Mouse (Mus musculus): Measurements from ENCODE around the gene Itgb4. TPM values are rescaled to one million over a fixed set of nuclear protein-coding genes. Genes with fewer than 3 reads are reported as not detected.

Gene Itgb4
- total RNA-seq, 4 experiments from 2014 or later, result 1.5 to 4.4 (median 3.1) TPM

DNA sequence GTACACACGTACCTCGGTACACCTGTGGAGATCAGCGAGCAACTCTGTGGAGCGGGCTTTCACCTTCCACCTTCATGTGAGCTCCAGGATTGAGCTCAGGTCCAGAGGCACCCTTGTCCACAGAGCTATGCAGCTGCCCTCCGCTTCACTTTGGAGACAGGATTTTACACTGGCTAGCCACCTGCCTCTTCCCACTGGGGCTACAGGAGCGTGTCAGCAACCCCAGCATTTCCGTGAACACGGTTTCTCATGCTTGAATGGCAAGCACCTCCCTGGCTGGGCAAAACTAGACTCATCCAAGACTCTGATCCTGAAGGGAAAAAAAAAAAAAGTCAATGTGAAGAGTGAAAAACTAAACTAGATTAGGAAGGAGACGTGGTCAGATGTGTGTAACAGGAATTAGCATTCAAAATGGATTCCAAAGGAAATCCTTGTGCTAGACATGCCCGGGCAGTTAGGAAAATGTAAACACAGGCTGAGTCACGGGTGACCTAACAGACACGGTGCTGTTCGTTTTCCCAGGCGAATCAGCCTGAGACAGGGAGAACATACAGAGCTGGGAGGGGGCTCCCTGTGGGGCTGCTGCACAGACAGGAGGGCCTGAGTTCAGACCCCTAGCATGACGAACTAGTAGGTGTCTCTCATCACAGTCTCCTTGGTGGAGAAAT is 4.4 kb upstream of the Itgb4 start:
- no peak for DNase-seq (ENCODE audit: low spot score in 2 of 2)

DNA sequence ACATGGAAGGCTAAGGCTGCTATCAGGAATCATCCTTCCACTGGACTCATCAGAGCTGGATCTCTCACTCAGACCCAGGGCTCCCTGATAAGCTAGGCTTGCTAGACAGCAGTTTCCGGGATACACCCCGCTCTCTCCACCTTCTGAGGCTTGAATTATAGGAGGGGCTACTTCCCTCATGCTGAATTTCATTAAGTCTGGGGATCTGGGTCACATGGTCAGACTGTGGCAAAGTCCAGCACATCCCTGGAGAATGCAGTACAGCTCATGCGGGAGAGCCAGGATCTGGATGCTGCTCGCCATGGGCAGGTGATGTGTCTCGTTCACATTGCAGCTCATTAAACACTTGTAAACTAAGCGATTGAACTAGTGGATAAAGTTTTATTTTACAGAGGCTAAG is 3.5 kb upstream of the Itgb4 start:
- DNase-seq (ENCODE audit: low spot score in 2 of 2), result no peak

DNA sequence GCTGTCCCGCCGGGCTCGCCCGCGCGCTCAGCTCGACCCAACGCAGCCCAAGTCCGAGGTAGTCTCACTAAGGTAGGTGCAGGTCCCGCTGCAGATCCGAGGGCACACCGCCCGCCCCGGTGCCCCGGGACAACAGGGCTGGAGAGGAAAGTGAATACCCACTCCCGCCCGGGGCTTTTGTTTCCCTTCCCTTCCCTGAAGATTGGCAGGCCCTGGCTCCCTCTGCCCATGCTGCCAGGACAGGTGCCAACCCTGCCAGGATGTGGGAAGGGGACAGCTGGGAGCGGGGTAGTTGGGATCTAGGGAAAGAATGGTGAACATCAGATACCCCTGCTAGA is 543 bp downstream of the Itgb4 start:
- no peak for DNase-seq (ENCODE audit: low spot score in 2 of 2)

DNA sequence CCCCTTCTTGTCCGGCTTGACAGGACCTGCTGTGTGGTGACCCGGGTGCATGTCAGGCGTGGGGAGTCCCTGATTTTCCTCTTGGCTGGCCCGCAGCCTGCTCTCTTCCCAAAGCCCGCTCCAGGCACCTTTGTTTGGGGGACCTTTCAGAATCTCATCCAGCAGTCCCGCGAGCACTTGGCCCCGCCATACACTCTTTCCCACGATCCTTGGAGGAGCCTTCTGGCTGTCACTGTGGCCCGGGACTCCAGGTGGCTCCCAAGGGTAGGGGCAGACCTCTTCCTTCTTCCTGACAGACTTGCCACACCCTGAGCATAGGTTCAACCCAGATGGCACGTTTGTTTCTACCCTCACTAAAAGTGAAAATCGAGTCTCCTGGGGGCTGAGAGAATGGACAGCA is 1.0 kb downstream of the Itgb4 start:
- no peak for DNase-seq (ENCODE audit: low spot score in 2 of 2)

DNA sequence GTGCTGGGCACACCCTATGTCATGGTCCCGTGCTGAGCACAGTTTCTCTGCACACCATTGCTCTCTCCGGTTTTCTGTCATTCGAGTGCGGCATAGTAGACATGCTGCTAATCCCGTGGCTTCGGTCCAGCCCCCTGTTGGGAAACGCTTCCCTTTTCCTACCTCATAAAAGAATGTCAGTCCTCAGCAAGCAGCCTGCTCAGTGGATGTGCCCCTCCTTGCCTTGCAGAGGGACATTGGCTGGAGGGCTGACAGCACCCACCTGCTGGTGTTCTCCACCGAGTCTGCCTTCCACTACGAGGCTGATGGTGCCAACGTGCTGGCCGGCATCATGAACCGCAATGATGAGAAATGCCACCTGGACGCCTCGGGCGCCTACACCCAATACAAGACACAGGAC is 8.0 kb downstream of the Itgb4 start:
- DNase-seq (ENCODE audit: low spot score in 2 of 2), result no peak

DNA sequence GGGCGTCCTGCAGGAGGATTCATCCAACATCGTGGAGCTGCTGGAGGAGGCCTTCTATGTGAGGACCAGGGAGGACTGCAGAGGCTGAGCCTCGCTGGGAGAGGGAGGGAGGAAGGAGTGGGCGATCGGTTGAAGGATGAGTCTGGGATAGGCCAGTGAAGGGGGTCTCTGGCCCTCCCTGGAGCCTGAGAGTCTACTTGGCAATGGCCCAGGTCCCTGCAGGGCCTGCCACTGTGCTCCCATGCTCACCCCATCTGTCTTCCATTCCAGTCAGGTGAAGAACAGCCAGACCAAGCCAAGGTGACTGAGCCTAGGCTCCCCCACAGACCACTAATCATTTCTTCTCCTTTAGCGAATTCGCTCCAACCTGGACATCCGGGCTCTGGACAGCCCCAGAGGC is 8.8 kb downstream of the Itgb4 start:
- no peak for DNase-seq (ENCODE audit: low spot score in 2 of 2)

DNA sequence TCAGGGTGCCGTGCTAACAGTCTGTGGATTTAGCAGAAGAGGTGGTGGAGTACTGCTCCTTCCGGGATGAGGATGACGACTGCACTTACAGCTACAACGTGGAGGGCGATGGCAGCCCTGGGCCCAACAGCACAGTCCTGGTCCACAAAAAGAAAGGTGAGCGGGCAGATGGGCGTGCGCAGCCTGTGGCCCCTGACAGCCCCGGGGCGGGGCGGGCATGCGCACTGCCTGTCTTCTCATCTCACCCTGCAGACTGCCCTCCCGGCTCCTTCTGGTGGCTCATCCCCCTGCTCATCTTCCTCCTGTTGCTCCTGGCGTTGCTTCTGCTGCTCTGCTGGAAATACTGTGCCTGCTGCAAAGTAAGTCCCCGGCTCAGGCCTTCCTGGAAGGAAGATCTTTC is 15.2 kb downstream of the Itgb4 start:
- no peak for DNase-seq (ENCODE audit: low spot score in 2 of 2)

DNA sequence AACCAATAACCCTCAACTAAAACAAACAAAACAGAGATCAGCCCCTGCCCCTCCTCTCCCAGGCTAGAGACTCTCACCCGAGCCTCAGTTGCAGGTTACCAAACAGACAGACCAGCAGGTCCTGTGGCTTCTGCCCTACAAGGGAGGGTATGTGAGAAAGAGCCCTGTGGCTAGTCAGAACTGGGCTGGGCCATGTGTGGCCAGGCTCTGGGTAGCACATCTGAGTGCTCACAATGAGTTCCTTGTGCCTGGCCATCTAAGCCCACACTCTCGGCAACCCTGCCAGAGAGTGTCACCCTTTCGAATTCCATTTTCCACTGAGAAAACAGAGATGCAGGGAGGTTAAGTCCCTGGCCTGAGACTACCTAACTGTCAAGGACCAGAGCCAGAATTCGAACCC is 17.6 kb downstream of the Itgb4 start:
- DNase-seq (ENCODE audit: low spot score in 2 of 2), result no peak

DNA sequence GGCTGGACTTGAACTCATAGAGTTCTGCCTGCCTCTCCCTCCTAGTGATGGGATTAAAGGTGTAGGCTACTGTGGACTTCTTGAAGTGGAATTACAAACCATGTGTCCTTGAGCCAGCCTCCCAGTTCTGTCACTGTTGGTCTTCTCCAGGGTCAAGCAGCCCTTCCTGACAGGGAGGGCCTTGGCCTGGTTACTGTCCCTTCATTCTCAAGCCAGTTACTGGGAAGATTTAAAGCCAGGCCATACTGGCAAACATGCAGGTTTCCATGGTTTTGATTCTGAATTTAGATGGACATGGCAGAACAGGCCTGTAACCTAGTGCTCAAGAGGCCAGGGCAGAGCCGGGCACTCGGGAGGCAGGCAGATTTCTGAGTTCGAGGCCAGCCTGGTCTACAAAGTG is 20.7 kb downstream of the Itgb4 start:
- DNase-seq (ENCODE audit: low spot score in 2 of 2), result no peak

DNA sequence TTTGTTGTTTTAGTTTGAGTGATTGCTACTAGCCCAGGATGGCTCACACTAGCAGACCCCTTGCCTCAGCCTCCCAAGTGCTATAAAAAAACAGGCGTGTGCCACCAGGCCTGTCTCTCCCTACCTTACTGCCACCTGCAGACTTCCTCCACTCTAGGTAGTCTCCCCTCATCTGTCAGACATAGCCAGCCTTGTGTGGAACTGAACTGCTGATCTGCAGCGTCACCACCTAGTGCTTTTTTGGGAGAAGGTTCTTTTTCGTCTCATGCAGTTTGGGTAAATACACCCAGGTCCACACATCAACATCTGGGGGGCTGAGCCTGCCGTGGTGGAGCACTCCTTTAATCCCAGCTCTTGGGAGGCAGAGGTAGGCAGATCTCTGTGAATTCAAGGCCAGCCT is 22.5 kb downstream of the Itgb4 start:
- no peak for DNase-seq (ENCODE audit: low spot score in 2 of 2)

DNA sequence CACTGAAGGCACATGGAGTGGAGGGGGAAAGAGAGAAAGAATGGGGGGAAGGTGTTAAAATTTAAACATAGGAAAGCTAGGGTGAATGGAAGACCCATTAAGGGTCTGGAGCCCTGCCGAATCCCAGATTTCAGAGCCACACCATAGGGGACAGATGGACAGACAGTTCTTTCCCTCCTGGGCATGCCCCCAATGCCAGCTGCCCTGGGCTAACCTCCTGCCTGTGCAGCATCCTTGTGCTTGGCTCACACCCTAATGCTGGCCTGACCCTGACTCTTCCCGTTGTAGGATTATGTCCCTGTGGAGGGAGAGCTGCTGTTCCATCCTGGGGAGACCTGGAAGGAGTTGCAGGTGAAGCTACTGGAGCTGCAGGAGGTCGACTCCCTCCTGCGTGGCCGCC is 23.2 kb downstream of the Itgb4 start:
- DNase-seq (ENCODE audit: low spot score in 2 of 2), result no peak

DNA sequence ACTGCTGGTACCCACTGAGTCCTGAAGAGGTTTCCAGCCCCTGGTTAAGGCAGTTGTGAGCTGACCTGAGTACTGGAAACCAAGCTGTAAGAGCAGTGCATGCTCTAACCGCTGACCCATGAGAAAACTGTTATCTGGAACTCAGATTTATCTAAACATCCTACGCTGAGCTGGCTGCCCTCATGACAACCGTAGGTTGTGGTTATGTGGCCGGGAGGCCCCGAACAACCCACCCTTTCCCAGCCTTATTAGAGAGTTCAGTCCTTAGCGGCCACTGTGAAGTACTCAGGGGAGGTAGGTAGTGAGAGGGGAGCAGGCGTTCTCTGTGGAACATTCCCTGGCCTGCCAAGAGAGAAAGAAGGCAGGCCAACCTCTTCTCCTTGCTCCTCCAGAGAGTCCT is 24.5 kb downstream of the Itgb4 start:
- no peak for DNase-seq (ENCODE audit: low spot score in 2 of 2)

DNA sequence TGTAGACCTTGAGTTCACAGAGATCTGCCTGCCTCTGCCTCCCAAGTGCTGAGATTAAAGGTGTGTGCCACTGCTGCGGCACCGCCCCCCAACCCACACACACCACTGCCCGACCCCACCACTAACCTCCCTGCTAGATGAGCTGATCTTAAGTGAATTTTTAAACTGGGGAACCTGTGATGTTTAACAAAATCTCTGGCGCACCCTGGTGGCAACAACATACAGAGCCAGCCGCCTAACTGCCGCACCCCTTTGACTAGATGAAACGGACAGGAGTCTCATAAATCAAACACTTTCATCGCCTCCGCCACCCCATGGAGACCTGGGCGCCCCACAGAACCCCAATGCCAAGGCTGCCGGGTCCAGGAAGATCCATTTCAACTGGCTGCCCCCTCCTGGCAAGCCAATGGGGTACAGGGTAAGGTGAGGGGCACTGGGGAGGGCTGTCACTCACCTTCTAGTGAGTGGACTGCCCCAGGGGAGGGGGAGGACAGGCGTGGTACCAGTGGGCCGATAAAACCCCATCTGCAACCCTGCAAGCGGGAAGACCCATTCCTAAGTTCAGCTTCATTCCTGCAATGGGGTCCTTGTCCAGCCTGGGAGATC is 25.1 kb downstream of the Itgb4 start:
- peak; percentile 42 to 57 for DNase-seq (ENCODE audit: low spot score in 2 of 2)

DNA sequence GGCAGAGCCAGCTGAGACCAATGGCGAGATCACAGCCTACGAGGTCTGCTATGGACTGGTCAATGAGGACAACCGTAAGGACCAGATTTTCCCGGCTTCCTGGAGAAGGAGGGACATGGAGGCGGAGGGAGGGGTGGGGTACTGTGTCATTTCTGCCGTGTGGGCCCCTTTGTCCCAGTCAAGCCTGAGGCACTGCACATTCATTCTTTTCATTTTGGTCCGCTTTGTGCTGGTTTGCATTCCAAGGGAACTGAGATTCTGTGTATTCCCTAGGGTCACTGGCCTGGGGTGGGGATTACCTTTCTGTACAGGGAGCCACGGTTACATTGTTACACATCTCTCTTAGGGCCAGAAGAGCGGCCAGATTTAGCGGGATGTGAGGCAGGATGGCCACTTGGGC is 26.1 kb downstream of the Itgb4 start:
- DNase-seq (ENCODE audit: low spot score in 2 of 2), result no peak

DNA sequence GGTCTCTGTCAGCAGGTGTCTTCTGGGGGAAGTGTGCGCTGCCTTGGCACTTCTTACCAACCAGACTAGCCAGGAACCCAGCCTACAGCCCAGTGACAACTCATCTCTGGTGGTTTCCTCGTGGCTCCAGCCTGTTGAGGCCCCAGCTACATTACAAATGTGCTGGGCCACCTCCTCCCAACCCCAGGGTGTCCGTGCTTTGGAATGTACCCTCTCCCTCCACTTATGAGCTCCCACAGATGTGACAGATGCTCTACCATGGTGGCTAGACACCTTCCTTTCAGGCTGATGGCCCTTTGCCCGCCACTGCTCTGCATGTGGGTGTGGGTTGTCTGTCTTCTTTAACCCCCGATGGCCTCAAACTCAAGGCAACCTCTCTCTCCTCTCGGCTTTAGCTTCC is 27.2 kb downstream of the Itgb4 start:
- no peak for DNase-seq (ENCODE audit: low spot score in 2 of 2)

DNA sequence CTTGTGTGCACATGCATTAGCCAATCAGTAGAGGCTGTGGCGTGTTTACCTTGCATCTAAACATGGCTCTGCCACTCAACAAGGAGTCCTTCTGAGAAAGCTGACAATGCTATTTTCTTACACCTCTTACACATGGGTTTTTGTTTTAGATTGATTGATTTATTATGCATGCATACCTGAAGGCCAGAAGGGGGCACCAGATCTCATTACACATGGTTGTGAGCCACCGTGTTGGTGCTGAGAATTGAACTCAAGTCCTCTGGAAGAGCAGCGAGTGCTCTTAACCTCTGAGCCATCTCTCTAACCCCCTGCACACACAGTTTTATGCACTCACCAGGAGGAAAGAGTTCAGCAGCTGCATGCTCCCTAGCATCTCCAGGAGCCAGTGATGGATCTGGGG is 28.4 kb downstream of the Itgb4 start:
- DNase-seq (ENCODE audit: low spot score in 2 of 2), result no peak

DNA sequence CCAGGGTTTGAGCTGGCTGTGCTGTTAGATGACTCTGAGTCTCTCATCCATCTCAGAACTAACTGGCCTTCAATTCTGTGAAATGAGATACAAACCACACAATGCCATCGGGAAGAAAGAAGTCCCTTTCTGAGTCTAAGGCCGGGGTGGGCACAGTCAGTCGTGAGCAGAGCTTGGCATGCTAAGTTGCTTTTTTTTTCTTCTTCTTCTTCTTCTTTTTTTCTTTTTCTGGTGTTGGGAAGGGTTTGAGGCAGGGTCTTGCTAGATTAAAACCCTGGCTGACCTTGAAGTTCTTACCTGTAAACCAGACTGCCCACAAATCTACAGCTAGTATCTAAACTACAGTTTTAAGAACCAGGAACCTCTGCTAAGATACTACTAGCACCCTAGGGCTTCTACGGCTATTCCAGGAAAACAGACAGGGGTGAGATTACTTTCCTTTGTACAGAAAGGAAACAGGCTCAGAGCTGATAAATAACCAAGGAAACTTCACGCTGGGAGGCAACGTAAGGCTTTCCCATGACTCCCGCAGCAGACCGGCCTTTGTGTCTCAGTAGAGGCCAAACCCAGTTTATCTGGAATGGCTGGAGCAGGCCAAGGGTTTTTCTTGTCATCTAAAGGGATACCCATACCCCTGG is 29.8 kb downstream of the Itgb4 start:
- DNase-seq (ENCODE audit: low spot score in 2 of 2), result no peak

DNA sequence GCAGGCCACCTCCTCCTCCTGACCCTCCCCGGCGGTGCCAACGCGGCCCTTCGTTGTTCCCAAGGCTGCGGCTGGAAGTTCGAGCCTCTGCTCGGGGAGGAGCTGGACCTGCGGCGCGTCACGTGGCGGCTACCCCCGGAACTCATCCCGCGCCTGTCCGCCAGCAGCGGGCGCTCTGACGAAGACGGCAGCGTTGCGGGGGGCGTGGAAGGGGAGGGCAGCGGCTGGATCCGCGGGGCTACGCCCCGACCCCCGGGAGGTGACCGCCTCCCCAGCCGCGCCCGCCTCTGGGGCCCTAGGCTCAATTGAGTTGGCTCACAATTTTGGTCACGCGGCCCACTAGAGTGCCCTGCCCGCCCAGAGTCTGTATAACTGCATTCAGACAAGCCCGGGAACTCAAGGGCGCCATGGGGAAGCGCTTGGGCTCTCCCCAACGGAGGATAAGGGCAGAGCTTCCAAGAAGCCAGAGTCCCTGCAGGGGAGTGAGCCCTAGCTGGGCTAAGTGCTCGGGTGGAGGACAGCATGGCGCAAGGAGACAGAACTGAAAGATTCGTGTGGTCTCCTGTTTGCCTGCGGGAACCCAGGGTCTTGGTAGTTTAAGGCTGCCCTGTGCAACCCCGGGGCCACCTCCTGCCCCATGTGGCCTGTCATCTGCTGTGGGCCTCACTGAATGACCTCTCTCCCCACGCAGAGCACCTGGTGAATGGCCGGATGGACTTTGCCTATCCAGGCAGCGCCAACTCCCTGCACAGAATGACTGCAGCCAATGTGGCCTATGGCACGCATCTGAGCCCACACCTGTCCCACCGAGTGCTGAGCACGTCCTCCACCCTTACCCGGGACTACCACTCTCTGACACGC is 30.6 kb downstream of the Itgb4 start:
- DNase-seq (ENCODE audit: low spot score in 2 of 2), result peak; percentile 40 to 64

DNA sequence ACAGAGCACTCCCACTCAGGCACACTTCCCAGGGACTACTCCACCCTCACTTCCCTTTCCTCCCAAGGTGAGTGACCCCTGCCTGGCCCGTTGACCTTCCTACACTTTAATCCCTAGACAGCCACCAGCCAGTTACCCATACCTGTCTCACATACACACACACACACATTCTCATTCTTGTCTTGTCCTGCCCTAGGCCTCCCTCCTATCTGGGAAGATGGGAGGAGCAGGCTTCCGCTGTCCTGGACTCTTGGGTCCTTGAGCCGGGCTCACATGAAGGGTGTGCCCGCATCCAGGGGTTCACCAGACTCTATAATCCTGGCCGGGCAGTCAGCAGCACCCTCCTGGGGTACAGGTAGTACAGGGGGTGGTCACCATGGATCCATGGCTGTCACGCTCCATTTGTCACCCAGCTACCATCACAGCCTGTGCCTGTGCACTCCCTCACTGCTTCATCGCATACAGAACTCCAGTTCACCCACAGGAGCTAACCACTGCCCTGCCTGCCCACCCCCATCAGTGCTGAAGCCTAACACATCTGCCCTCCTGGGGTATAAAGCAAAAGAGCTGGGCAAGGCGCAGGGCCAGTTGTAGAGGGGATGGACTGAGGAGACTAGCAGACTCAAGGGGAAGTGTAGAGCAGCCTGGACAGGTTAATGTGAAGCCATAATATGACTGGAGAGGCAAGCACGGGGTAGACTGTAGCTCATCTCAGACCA is 31.4 kb downstream of the Itgb4 start:
- no peak for DNase-seq (ENCODE audit: low spot score in 2 of 2)

DNA sequence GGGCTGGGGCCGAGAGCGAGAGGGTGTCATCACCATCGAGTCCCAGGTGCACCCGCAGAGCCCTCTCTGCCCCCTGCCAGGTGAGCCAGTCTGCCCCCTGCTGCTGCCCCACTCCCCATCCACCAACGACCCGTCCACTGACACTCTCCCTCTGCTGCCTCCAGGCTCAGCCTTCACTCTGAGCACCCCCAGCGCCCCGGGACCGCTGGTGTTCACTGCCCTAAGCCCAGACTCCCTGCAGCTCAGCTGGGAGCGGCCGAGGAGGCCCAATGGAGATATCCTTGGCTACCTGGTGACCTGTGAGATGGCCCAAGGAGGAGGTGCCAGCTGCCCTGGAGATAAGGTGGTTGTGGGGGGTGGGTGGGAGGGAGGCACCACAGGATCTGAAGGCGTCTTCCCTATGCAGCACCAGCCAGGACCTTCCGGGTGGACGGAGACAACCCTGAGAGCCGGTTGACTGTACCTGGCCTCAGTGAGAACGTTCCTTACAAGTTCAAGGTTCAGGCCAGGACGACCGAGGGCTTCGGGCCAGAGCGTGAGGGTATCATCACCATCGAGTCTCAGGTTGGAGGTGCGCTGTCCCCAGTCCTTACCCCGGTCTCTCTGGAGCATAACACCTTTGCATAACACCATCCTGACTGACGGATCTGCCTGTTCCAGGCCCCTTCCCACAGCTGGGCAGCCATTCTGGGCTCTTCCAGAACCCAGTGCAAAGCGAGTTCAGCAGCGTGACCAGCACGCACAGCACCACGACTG is 32.8 kb downstream of the Itgb4 start:
- no peak for DNase-seq (ENCODE audit: low spot score in 2 of 2)

DNA sequence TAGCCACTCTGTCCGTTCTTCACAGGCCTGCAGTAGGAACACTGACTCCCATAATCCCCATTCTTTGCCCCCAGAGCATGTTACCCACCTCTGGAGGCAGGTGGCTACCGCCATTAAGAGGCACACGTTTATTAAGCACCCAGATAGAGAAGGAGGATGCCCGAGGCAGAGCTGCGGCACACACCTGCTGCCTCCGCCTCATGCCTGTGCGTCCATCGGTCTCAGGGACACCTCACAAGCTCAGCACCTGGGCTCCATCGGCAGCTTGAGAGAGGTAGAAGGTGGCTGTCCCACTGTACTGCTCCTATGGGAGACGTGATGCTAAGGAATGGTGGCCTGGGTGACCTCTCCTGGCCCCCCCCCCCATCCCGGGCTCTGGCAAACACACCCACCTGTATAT is 33.9 kb downstream of the Itgb4 start:
- DNase-seq (ENCODE audit: low spot score in 2 of 2), result no peak

Data from gastrocnemius, adult 8-10 months (tissue).